Mouse (Mus musculus): ENCODE data around the gene Chsy1. TPM values are rescaled to one million over a fixed set of nuclear protein-coding genes. Genes with fewer than 3 reads are reported as not detected.

Gene Chsy1
- polyA plus RNA-seq, 1 experiment from 2014 or later, result 8.8 TPM

DNA sequence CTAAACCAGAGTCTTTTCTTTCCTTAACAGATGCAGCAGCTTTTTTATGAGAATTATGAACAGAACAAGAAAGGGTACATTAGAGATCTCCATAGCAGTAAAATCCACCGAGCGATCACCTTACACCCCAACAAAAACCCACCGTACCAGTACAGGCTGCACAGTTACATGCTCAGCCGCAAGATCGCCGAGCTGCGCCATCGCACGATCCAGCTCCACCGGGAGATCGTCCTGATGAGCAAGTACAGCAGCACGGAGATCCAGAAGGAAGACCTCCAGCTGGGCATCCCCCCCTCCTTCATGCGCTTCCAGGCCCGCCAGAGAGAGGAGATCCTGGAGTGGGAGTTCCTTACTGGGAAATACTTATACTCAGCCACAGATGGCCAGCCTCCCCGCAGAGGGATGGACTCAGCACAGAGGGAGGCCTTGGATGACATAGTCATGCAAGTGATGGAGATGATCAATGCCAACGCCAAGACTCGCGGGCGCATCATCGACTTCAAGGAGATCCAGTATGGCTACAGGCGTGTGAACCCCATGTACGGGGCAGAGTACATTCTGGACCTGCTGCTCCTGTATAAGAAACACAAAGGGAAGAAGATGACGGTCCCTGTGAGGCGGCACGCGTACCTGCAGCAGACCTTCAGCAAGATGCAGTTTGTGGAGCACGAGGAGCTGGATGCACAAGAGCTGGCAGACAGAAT, 61.6 kb downstream of the Chsy1 start:
- no peaks in the 10 kb centered on the region for H3K4me1 ChIP-seq (ENCODE audit: control insufficient read depth, insufficient read depth, low read length)
- peaks cover 16% of the 10 kb centered on the region for H3K36me3 ChIP-seq (ENCODE audit: control insufficient read depth, insufficient read depth, low read length)
- H3K4me2 ChIP-seq (ENCODE audit: low read length), result no peak overlapping the region
- no peak overlapping the region for H3K27ac ChIP-seq (ENCODE audit: low read length)
- no peak for ATAC-seq
- no peak overlapping the region for H3K9ac ChIP-seq (ENCODE audit: low read depth, low read length)
- no peaks in the 10 kb centered on the region for H3K27me3 ChIP-seq (ENCODE audit: control insufficient read depth, insufficient read depth, low read depth, low read length)
- H3K4me3 ChIP-seq (ENCODE audit: low read depth, low read length), result no peak overlapping the region
- no peaks in the 10 kb centered on the region for H3K9me3 ChIP-seq (replicated peaks; ENCODE audit: control insufficient read depth, low read length, poor library complexity, severe bottlenecking)
- WGBS, result 96% methylated on average over 27 of the region's 27 CpGs

- Histone ChIP-seq H3K27me3 (ENCODE audit: control insufficient read depth, insufficient read depth, low read depth, low read length) (no peaks in the 10 kb centered on the region), H3K4me3 (ENCODE audit: low read depth, low read length) (no peak overlapping the region), H3K9me3 (replicated peaks; ENCODE audit: control insufficient read depth, low read length, poor library complexity, severe bottlenecking) (no peaks in the 10 kb centered on the region), H3K9ac (ENCODE audit: low read depth, low read length) (no peak overlapping the region), H3K4me1 (ENCODE audit: control insufficient read depth, insufficient read depth, low read length) (no peaks in the 10 kb centered on the region), H3K4me2 (ENCODE audit: low read length) (no peak overlapping the region), H3K36me3 (ENCODE audit: control insufficient read depth, insufficient read depth, low read length) (peaks cover 15% of the 10 kb centered on the region), H3K27ac (ENCODE audit: low read length) (no peak overlapping the region)
- 94% methylated on average over 6 of the region's 6 CpGs for WGBS
- no peak for ATAC-seq
Observed at GRCm38 (mm10) chr7:66175738-66176137, 66.4 kb downstream of the Chsy1 start.

GRCm38 (mm10) chr7:66176256-66176655, 66.9 kb downstream of the Chsy1 start:
- Histone ChIP-seq H3K36me3 (ENCODE audit: control insufficient read depth, insufficient read depth, low read length) (peaks cover 10% of the 10 kb centered on the region), H3K27me3 (ENCODE audit: control insufficient read depth, insufficient read depth, low read depth, low read length) (no peaks in the 10 kb centered on the region), H3K4me2 (ENCODE audit: low read length) (no peak overlapping the region), H3K4me3 (ENCODE audit: low read depth, low read length) (no peak overlapping the region), H3K9ac (ENCODE audit: low read depth, low read length) (no peak overlapping the region), H3K9me3 (replicated peaks; ENCODE audit: control insufficient read depth, low read length, poor library complexity, severe bottlenecking) (no peaks in the 10 kb centered on the region), H3K27ac (ENCODE audit: low read length) (no peak overlapping the region), H3K4me1 (ENCODE audit: control insufficient read depth, insufficient read depth, low read length) (no peaks in the 10 kb centered on the region)
- 85% methylated on average over 4 of the region's 4 CpGs for WGBS
- no peak for ATAC-seq

DNA sequence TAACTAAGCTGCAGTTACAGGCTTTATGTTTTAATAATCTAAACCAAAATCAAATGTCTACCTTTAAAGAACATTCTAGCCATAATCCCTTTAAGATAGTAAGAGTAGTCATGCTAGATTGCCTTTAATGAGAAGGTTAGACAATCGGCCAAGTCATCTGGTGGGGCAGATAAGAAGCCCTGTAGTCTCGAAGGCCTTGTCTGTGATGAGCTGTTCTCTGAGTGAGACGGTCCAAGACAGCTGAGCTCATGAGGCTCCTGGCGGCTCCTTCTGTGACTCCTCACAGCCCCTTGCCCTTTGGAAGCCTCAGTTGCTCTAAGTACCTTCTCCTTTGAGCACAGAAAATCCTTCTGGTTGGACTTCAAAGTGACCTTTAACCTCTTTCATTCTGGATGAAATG, 67.6 kb downstream of the Chsy1 start:
- Histone ChIP-seq H3K4me3 (ENCODE audit: low read depth, low read length) (no peak overlapping the region), H3K27ac (ENCODE audit: low read length) (no peak overlapping the region), H3K4me2 (ENCODE audit: low read length) (no peak overlapping the region), H3K9ac (ENCODE audit: low read depth, low read length) (no peak overlapping the region), H3K36me3 (ENCODE audit: control insufficient read depth, insufficient read depth, low read length) (peaks cover 3% of the 10 kb centered on the region), H3K9me3 (replicated peaks; ENCODE audit: control insufficient read depth, low read length, poor library complexity, severe bottlenecking) (no peaks in the 10 kb centered on the region), H3K4me1 (ENCODE audit: control insufficient read depth, insufficient read depth, low read length) (no peaks in the 10 kb centered on the region), H3K27me3 (ENCODE audit: control insufficient read depth, insufficient read depth, low read depth, low read length) (no peaks in the 10 kb centered on the region)
- no peak for ATAC-seq
- WGBS, result 67% methylated on average over 4 of the region's 4 CpGs

- H3K4me2 ChIP-seq (ENCODE audit: low read length), result no peak overlapping the region
- no peak for ATAC-seq
- H3K9me3 ChIP-seq (replicated peaks; ENCODE audit: control insufficient read depth, low read length, poor library complexity, severe bottlenecking), result no peaks in the 10 kb centered on the region
- H3K4me1 ChIP-seq (ENCODE audit: control insufficient read depth, insufficient read depth, low read length), result no peaks in the 10 kb centered on the region
- no peaks in the 10 kb centered on the region for H3K27me3 ChIP-seq (ENCODE audit: control insufficient read depth, insufficient read depth, low read depth, low read length)
- WGBS, result 88% methylated on average over 6 of the region's 6 CpGs
- H3K9ac ChIP-seq (ENCODE audit: low read depth, low read length), result no peak overlapping the region
- H3K36me3 ChIP-seq (ENCODE audit: control insufficient read depth, insufficient read depth, low read length), result no peaks in the 10 kb centered on the region; the same call in 1 of the 2 replicates
- H3K4me3 ChIP-seq (ENCODE audit: low read depth, low read length), result no peak overlapping the region
- H3K27ac ChIP-seq (ENCODE audit: low read length), result no peak overlapping the region
Observed at GRCm38 (mm10) chr7:66178101-66178500, 68.8 kb downstream of the Chsy1 start.

DNA sequence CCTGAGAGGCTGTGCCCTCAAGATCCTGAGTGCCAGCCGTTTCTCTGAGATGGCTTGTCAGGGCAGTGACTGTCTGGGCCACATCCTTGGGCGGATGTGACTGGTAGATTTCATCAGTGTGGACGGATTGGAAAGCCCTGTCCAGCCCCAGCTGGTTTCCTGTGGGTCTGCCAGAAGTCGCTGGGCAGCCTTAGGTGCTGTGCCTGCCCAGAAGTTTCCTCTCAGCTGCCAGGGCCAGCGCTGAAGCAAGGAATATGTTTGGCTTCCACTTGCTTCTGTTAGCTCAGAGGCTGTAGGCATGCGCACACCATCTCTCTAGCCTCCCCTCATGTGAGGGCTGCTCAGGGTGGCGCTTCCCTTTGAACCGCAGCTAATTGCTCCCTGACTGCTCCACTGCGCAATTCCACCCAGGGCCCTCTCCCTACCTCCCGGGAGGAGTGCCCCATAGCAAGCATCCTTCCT, 69.8 kb downstream of the Chsy1 start:
- 65% methylated on average over 10 of the region's 10 CpGs for WGBS
- no peaks in the 10 kb centered on the region for H3K27me3 ChIP-seq (ENCODE audit: control insufficient read depth, insufficient read depth, low read depth, low read length)

DNA sequence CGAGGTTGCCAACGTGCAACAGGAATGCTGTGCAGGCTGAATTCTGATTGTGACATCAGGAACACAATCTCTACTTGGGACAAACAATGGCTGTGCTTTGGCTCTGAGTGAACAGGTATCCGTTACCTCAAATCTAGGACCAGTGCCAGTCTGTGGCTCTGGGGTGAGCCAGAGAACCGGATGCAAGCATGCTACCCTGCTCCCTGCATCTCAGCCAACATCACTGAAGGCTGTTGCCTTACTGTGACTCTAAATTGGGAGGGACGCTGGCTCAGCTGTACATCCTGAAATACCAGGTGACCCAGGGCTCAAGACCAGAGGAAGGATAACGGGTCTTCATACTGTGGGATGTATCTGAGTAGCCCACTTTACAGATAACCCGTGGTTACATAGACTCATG, 70.4 kb downstream of the Chsy1 start:
- WGBS, result 86% methylated on average over 7 of the region's 7 CpGs
- Histone ChIP-seq H3K4me2 (ENCODE audit: low read length) (no peak overlapping the region), H3K27ac (ENCODE audit: low read length) (no peak overlapping the region), H3K4me3 (ENCODE audit: low read depth, low read length) (no peak overlapping the region), H3K9me3 (replicated peaks; ENCODE audit: control insufficient read depth, low read length, poor library complexity, severe bottlenecking) (no peaks in the 10 kb centered on the region), H3K27me3 (ENCODE audit: control insufficient read depth, insufficient read depth, low read depth, low read length) (no peaks in the 10 kb centered on the region), H3K9ac (ENCODE audit: low read depth, low read length) (no peak overlapping the region), H3K4me1 (ENCODE audit: control insufficient read depth, insufficient read depth, low read length) (no peaks in the 10 kb centered on the region), H3K36me3 (ENCODE audit: control insufficient read depth, insufficient read depth, low read length) (no peaks in the 10 kb centered on the region; the same call in 1 of the 2 replicates)
- ATAC-seq, result no peak; the same call in 1 of the 2 replicates

More for the DNA sequence above, 69.8 kb downstream of the Chsy1 start:
- peak; percentile 64; the same call in 1 of the 2 replicates for ATAC-seq
- no peaks in the 10 kb centered on the region for H3K9me3 ChIP-seq (replicated peaks; ENCODE audit: control insufficient read depth, low read length, poor library complexity, severe bottlenecking)
- H3K36me3 ChIP-seq (ENCODE audit: control insufficient read depth, insufficient read depth, low read length), result no peaks in the 10 kb centered on the region; the same call in 1 of the 2 replicates
- no peak overlapping the region for H3K9ac ChIP-seq (ENCODE audit: low read depth, low read length)
- H3K4me2 ChIP-seq (ENCODE audit: low read length), result no peak overlapping the region
- H3K4me3 ChIP-seq (ENCODE audit: low read depth, low read length), result no peak overlapping the region
- H3K4me1 ChIP-seq (ENCODE audit: control insufficient read depth, insufficient read depth, low read length), result no peaks in the 10 kb centered on the region
- no peak overlapping the region for H3K27ac ChIP-seq (ENCODE audit: low read length)

GRCm38 (mm10) chr7:66180260-66180659, 70.9 kb downstream of the Chsy1 start:
- no peaks in the 10 kb centered on the region for H3K9me3 ChIP-seq (replicated peaks; ENCODE audit: control insufficient read depth, low read length, poor library complexity, severe bottlenecking)
- no peak overlapping the region for H3K4me2 ChIP-seq (ENCODE audit: low read length)
- H3K4me1 ChIP-seq (ENCODE audit: control insufficient read depth, insufficient read depth, low read length), result no peaks in the 10 kb centered on the region
- no peaks in the 10 kb centered on the region; the same call in 1 of the 2 replicates for H3K36me3 ChIP-seq (ENCODE audit: control insufficient read depth, insufficient read depth, low read length)
- no peaks in the 10 kb centered on the region for H3K27me3 ChIP-seq (ENCODE audit: control insufficient read depth, insufficient read depth, low read depth, low read length)
- H3K9ac ChIP-seq (ENCODE audit: low read depth, low read length), result no peak overlapping the region
- ATAC-seq, result no peak
- no peak overlapping the region for H3K27ac ChIP-seq (ENCODE audit: low read length)
- H3K4me3 ChIP-seq (ENCODE audit: low read depth, low read length), result no peak overlapping the region
- 88% methylated on average over 3 of the region's 3 CpGs for WGBS

- ATAC-seq, result no peak
- Histone ChIP-seq H3K27ac (ENCODE audit: low read length) (no peak overlapping the region), H3K27me3 (ENCODE audit: control insufficient read depth, insufficient read depth, low read depth, low read length) (no peaks in the 10 kb centered on the region), H3K4me3 (ENCODE audit: low read depth, low read length) (no peak overlapping the region), H3K36me3 (ENCODE audit: control insufficient read depth, insufficient read depth, low read length) (no peaks in the 10 kb centered on the region; the same call in 1 of the 2 replicates), H3K4me1 (ENCODE audit: control insufficient read depth, insufficient read depth, low read length) (no peaks in the 10 kb centered on the region), H3K4me2 (ENCODE audit: low read length) (no peak overlapping the region), H3K9me3 (replicated peaks; ENCODE audit: control insufficient read depth, low read length, poor library complexity, severe bottlenecking) (no peaks in the 10 kb centered on the region), H3K9ac (ENCODE audit: low read depth, low read length) (no peak overlapping the region)
- 80% methylated on average over 10 of the region's 10 CpGs for WGBS
Observed at GRCm38 (mm10) chr7:66180711-66181365, 71.5 kb downstream of the Chsy1 start.

All from midbrain, embryonic 16.5 days (tissue).